Mouse (Mus musculus) bone marrow macrophage, adult 2 months (primary cell): ENCODE data around the gene Ntrk2. TPM values are rescaled to one million over a fixed set of nuclear protein-coding genes. Genes with fewer than 3 reads are reported as not detected.

ENCODE experiments used
- H3K27ac ChIP-seq: 2 replicates; pipeline ENCODE4 v1.5.1; 2012; ENCODE audit warnings: low read depth, low read length; ENCODE audit not compliant: insufficient read depth
- H3K4me1 ChIP-seq: 2 replicates; pipeline ENCODE4 v1.6.1; 2012; ENCODE audit warnings: low read length; ENCODE audit not compliant: control insufficient read depth, insufficient read depth
- H3K4me3 ChIP-seq: 2 replicates; pipeline ENCODE4 v1.5.1; 2012; ENCODE audit warnings: mild to moderate bottlenecking, low read length, moderate library complexity; ENCODE audit not compliant: insufficient read depth
- CTCF ChIP-seq: IDR thresholded peaks from 2 replicates; pipeline ENCODE4 v1.5.1; 2012; ENCODE audit warnings: low read depth, mild to moderate bottlenecking, low read length, moderate library complexity
- POLR2A ChIP-seq: IDR thresholded peaks from 2 replicates; pipeline ENCODE4 v1.6.1; 2012; ENCODE audit warnings: mild to moderate bottlenecking, low read depth, low read length, borderline replicate concordance
- polyA plus RNA-seq: library from polyadenylated mRNA; stranded (reverse); fragments of >200 nt; gene quantifications from 2 replicates; pipeline ENCODE4 v1.2.4, GENCODE M21; 2012; ENCODE audit not compliant: missing spikeins, insufficient read depth, insufficient read length

Ntrk2 gene
- 0.21 TPM in 1 of 2 replicates, not detected in the other for polyA plus RNA-seq

DNA sequence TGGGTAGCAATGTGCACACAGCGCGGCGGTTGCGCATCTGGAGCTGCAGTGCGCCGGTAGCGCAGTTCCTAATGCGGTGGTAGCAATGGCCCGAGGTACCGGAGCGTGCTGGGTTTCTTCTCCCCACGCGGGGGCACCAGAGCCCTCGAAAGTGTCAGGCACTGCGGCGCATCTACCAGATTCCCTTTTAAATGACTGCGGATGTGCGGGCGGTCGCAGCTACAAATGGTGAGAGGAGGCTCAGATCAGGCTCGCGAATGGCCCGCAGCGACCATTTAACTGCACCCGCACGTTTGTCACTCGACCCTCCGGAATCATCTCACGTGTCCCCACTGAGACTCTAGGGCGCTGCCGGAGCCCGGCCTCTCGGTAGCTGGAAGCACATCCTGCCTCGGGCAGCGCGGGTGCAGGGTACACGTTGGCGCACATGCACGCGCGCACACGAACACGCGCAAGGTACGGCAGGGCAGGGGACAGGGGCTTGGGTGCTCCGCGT, at the start of gene Ntrk2:
Ntrk2 (plus strand) TSS at position 173 of the 496 bp plus-strand sequence.
- H3K27ac ChIP-seq = no peak within 1 kb of the TSS
- TF ChIP-seq CTCF (no peak), POLR2A (no peak)
- H3K4me3 ChIP-seq = no peak within 1 kb of the TSS
- no peaks in the 10 kb centered on the region for H3K4me1 ChIP-seq

DNA sequence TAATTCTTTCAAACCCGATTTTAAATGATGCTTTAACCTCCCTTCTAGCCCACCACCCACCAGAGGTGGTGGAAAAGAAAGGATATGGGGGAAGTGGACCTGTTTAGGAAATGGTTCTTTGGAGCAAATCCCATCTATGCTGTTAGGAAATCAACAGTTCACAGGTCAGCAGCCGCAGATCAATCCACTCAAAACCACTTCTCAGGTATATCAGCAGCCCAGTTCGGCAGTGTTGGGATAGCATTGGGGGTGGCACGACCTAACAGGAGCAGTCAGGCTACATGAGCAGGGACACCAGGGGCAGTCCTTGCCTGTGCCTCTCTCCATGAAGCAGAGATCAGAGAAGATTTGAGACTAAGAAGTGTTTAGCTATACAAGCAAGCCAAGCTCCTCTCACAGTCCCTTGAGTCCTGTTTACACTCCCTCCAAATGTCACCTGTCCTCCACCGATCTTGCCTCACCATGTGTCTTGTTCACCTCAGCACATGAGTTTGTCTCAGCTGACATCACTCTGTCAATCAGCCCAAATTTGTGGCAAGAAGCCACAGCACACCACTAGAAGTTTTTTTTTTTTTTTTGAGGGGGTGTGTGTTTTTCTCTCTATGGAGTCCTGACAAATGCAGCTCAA, 45.3 kb upstream of the Ntrk2 start:
- H3K27ac ChIP-seq = no peak overlapping the region
- no peaks in the 10 kb centered on the region for H3K4me1 ChIP-seq
- no peak overlapping the region for H3K4me3 ChIP-seq
- no peak for TF ChIP-seq POLR2A
- no peak for TF ChIP-seq CTCF

DNA sequence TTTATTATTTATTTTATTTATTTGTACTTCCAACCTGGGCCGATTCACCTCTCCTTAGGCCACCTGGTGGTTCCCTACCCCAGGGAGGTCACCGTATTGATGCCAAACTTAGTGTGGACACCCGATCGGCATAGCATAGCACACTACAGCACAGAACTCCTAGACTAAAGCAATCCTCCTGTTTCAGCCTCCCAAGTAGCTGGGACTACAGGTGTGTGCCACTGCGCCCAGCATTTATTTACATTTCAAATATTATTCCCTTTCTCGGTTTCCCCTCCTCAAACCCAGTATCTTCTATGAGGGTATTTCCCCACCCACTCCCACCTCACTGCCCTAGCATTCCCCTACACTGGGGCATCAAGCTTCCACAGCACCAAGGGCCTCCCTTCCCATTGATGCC, 38.1 kb upstream of the Ntrk2 start:
- no peaks in the 10 kb centered on the region for H3K4me1 ChIP-seq
- TF ChIP-seq POLR2A (no peak), CTCF (no peak)
- no peak overlapping the region for H3K4me3 ChIP-seq
- no peak overlapping the region for H3K27ac ChIP-seq

DNA sequence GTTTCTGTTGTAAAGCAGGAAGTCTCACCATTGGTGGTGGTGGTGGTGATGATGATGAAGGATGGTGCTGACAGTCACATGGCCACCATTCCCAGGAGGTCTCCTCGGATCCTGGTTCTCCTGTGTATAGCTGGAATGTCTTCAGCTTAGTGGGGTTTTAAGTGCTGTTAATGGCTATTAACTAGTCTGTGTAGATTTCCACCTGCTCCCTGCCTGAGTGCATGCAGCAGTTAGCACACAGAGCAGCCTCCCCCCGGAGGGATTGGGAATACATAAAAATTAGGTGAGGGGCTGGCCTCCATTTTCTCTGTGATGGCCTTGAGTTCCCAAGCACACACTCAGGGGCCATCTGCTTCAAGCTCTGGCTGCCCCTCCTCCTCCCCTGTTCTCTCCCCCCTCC, 36.9 kb upstream of the Ntrk2 start:
- Histone ChIP-seq H3K4me1 (no peaks in the 10 kb centered on the region), H3K4me3 (no peak overlapping the region), H3K27ac (no peak overlapping the region)
- TF ChIP-seq POLR2A (no peak), CTCF (no peak)

DNA sequence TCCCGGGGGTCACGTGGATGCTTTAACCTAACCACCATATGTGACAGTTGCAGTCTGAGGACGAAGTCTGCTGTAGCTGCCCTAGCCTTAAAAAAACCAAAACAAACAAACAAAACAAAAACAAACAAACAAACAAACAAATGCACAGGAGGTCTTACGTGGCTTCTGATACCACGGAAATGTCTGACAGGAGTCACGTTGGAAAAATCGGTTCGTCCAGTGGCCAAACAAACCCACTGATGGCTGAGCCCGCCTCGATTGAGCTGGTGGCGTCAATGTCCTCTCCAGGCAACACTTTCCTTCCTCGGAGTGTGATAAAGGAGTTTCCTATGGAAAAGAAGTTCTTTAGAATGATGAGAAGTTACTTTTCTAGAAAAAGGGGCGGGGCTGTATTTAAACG, 27.1 kb upstream of the Ntrk2 start:
- Histone ChIP-seq H3K27ac (no peak overlapping the region), H3K4me3 (no peak overlapping the region), H3K4me1 (no peaks in the 10 kb centered on the region)
- TF ChIP-seq POLR2A (no peak), CTCF (no peak)

DNA sequence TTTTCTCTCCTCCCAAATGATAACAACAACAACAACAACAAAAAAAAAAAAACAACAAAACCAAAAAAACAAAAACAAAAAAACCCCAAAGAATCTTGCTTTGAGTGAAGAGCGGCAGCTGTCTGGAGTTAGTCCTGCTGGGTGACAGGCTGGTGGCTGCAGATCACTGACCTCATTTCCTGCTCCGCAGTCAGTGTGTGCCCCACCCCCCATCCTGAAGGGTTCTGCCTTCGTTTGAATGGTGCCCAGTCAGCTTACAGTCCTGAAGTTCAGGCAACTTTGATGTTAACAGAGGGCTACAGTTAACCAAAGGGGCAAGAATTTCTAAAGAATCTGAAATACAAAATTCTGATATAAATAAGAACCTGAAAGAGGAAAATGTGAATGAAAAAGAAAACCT, 19.9 kb upstream of the Ntrk2 start:
- Histone ChIP-seq H3K4me3 (no peak overlapping the region), H3K4me1 (no peaks in the 10 kb centered on the region), H3K27ac (no peak overlapping the region)
- TF ChIP-seq POLR2A (no peak), CTCF (no peak)

DNA sequence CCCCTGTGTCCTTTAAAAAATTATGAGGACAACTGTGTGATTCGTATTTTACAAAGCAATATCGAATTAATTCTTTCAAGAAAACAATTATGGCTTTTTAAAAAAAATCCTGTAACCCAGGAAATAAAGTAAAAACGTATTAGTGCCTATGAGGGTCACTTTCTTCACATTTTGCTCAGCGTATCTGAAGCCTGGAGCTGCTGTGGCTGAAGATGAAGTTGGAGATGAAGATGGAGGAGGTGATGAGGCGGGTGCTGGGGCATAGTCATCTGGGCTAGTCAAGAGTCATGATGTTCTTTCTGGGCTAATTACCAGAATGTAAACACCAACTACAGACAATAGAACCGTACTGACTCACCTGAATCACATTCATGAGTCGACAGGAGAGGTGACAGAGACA, 15.6 kb upstream of the Ntrk2 start:
- TF ChIP-seq CTCF (no peak), POLR2A (no peak)
- H3K4me1 ChIP-seq = no peaks in the 10 kb centered on the region
- no peak overlapping the region for H3K4me3 ChIP-seq
- H3K27ac ChIP-seq = no peak overlapping the region

DNA sequence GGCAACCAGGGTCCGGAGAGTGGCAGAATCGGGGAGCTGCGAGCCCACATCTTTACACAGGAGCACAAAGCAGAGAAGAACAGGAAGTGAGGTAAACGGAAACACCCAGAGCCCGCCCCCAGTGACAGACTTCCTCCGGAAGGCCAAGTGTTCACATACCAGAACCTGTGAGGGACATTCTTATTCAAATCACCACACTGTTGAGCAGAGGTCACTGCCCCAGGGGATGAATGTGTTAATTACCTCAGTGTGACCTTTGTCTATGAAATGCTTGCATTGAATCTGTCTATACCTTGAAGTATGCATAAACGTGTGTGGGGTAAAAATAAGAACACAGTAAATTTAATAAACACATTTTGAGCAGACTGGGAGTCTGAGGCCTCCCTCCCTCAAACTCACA, 9.0 kb upstream of the Ntrk2 start:
- H3K4me1 ChIP-seq = no peaks in the 10 kb centered on the region
- TF ChIP-seq CTCF (no peak), POLR2A (no peak)

DNA sequence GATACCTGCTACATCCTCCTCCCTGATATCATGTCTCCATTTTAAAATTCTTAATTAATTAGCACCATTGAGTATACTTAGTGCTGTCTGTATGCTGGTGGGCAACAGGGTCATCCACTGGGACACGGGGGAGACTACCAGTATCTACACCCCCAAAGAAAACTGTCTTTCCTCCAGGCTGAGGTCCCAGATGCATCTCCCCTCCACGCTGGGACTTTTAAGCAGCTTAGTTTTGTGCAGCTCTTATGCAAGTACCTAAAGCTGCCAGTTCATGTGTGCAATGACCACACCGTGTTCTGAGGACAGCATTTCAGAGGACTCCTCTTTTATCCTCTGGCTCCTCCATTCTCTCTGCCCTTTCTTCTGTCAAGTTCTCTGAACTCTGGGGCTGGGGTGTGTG, 5.1 kb upstream of the Ntrk2 start:
- Histone ChIP-seq H3K4me3 (no peak overlapping the region), H3K4me1 (no peaks in the 10 kb centered on the region), H3K27ac (no peak overlapping the region)
- TF ChIP-seq POLR2A (no peak), CTCF (no peak)

More for the DNA sequence above, 9.0 kb upstream of the Ntrk2 start:
- no peak overlapping the region for H3K27ac ChIP-seq
- no peak overlapping the region for H3K4me3 ChIP-seq

DNA sequence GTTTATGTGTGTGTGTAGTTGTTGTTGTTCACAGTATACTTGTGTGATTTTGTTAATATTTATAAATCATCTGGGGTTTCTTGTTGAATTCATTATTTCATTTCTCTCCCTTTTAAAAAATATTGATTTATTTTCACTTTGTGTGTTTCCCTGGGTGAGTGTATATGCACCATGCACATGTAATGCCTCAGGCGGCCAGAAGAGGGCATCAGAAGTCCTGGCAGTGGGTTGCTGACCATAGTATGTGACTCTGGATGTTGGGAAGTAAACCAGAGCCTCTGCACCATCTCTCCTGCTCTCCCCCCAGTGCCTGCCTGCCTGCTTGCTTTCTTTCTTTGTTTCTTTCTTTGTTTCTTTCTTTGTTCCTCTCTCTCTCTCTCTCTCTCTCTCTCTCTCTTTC, 2.5 kb upstream of the Ntrk2 start:
- TF ChIP-seq POLR2A (no peak), CTCF (no peak)
- Histone ChIP-seq H3K4me1 (no peaks in the 10 kb centered on the region), H3K27ac (no peak overlapping the region), H3K4me3 (no peak overlapping the region)

DNA sequence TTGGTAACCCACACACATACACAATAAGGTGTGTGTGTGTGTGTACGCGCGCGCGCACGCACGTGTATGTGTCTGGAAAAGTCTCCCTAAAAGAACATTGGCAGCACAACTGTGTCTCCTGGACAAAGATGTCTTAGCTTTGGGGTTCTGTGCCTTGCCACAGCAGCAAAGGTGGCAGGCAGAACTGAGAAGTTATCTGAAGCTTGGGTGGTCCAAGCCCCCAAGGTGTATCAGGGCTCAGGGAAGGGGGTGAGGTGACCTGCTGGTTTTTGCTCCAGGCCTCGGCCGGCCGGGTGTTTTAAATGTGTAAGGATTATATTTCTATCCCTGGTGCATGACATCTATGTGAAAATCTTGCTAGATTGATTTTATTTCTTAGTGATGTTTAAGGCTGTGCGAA, 536 bp upstream of the Ntrk2 start:
- no peak overlapping the region for H3K27ac ChIP-seq
- TF ChIP-seq CTCF (no peak), POLR2A (no peak)
- H3K4me3 ChIP-seq = no peak overlapping the region
- no peaks in the 10 kb centered on the region for H3K4me1 ChIP-seq
